Mouse (Mus musculus) lung, embryonic 16.5 days (tissue): Measurements from ENCODE around the gene Add1. TPM values are rescaled to one million over a fixed set of nuclear protein-coding genes. Genes with fewer than 3 reads are reported as not detected.
"Not testable (repeated sequence)": the region's sequence is repeated elsewhere in the genome, so short reads cannot be mapped to it uniquely, and the experiment has no call there.

Experiments used
- ATAC-seq: fragments of 200-750 bp; cut with Nextera tagmentation; 2 replicates; pipeline ENCODE4 v1.8.0; 2017; ENCODE audit warnings: low read depth, mild to moderate bottlenecking, moderate library complexity
- H3K27ac ChIP-seq: fragments of 300-500 bp; sonication (generic); 2 replicates; pipeline ENCODE4 v1.5.1; 2014; ENCODE audit warnings: mild to moderate bottlenecking, control low read depth, low read length
- H3K27me3 ChIP-seq: fragments of 300-500 bp; sonication (generic); 2 replicates; pipeline ENCODE4 v1.6.1; 2014; ENCODE audit warnings: low read depth, low read length, mixed read lengths; ENCODE audit not compliant: control insufficient read depth, insufficient read depth
- H3K36me3 ChIP-seq: fragments of 300-500 bp; sonication (generic); 2 replicates; pipeline ENCODE4 v1.6.1; 2014; ENCODE audit warnings: low read length; ENCODE audit not compliant: control insufficient read depth, insufficient read depth
- H3K4me1 ChIP-seq: fragments of 300-500 bp; sonication (generic); replicated peaks from 2 replicates; pipeline ENCODE4 v1.6.1; 2014; ENCODE audit warnings: low read length, mixed read lengths; ENCODE audit not compliant: control insufficient read depth, insufficient read depth
- H3K4me2 ChIP-seq: fragments of 300-500 bp; sonication (generic); 2 replicates; pipeline ENCODE4 v1.6.1; 2014; ENCODE audit warnings: low read depth, low read length, control low read depth
- H3K4me3 ChIP-seq: fragments of 300-500 bp; sonication (generic); 2 replicates; pipeline ENCODE4 v1.5.1; 2014; ENCODE audit warnings: mild to moderate bottlenecking, low read length, control low read depth
- H3K9ac ChIP-seq: fragments of 300-500 bp; sonication (generic); 2 replicates; pipeline ENCODE4 v1.6.1; 2014; ENCODE audit warnings: low read length, control low read depth
- H3K9me3 ChIP-seq: fragments of 300-500 bp; sonication (generic); 2 replicates; pipeline ENCODE4 v1.6.1; 2016; ENCODE audit warnings: low read length; ENCODE audit not compliant: control insufficient read depth
- WGBS: fragments of 180-500 bp; shearing (Covaris S2); extraction: QIAGEN DNeasy Blood & Tissue Kit; methylation state at CpG from one replicate; pipeline ENCODE4 v1.1.7; 2014; 5-methylcytosine and 5-hydroxymethylcytosine counted together
- polyA plus RNA-seq: library from polyadenylated mRNA; unstranded; fragments of >200 nt; fragmentation: Nextera tagmentation; extraction: Ambion mirVana; gene quantifications from 2 replicates; pipeline ENCODE4 v1.2.1, GENCODE M21; 2015

Gene Add1
- polyA plus RNA-seq, 1 experiment from 2014 or later: 210 TPM

DNA sequence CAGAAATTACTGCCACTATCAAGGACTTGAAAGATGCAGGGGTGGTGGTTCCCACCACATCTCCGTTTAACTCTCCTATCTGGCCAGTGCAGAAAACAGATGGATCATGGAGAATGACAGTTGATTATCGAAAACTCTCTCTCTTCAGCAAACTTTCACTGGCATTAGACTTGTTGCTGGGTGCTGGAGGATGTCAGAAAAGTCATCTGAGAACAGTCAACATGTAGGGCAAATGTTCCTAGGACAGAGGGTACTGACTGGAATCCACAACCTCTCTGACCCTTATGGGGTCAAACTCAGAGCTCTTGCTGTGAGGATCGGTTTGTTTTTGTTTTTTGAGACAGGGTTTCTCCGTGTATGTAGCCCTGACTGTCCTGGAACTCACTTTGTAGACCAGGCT is 896 bp upstream of the Add1 start:
- H3K4me3 ChIP-seq: peak overlapping the region; percentile 94
- H3K36me3 ChIP-seq, H3K27me3 ChIP-seq, H3K9me3 ChIP-seq, ATAC-seq: not testable (repeated sequence)
- peak overlapping the region; percentile 66 for H3K9ac ChIP-seq
- peaks cover 17% of the 10 kb centered on the region; the same call in 1 of the 2 replicates for H3K4me1 ChIP-seq
- WGBS: 49% methylated on average over 4 of the region's 4 CpGs
- H3K4me2 ChIP-seq: peak overlapping the region; percentile 73
- H3K27ac ChIP-seq: peak overlapping the region; percentile 81

DNA sequence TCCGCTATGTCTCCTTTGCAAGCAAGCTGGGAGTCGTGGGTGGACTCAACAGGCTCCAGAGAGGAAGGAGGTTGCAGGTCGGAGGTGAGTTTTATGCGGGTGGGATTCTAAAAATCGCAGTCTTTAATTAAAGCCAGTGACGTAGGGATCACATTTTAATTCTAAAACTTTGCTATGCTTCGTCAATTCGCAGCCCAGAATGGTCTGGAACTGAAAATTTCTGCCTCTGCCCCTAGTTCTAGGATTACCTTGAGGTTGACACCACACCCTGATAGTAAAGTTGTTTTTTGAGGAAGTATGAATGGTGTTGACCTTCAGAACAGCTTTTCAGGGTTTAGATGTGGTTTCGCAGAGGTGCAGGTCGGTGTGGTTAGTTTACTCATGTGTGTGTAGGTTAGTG is 1.3 kb downstream of the Add1 start:
- Histone ChIP-seq H3K4me3 (peak overlapping the region; percentile 94), H3K4me2 (peak overlapping the region; percentile 64), H3K9me3 (no peaks in the 10 kb centered on the region), H3K36me3 (no peaks in the 10 kb centered on the region), H3K4me1 (peaks cover 17% of the 10 kb centered on the region; the same call in 1 of the 2 replicates), H3K9ac (peak overlapping the region; percentile 100), H3K27me3 (no peaks in the 10 kb centered on the region), H3K27ac (no peak overlapping the region; the same call in 1 of the 2 replicates)
- 24% methylated on average over 10 of the region's 10 CpGs for WGBS
- no peak for ATAC-seq

DNA sequence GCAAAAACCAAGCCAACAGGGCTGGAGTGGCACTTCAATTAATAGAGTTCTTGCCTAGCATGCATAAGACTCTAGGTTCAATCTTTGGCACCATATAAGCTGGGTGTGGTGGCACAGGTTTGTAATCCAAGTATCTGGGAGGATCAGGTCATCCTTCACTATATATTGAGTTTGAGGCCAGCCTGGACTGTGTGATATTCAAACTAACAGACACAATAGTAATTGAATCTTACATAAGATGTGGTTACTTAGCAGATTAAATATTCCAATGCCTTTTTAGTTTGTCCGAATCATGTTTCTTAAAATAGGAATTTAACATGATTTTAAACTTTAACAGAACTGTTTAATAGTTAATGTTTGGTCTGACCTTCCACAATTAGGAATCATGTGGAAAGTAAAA is 2.8 kb downstream of the Add1 start:
- no peaks in the 10 kb centered on the region for H3K9me3 ChIP-seq
- no peak overlapping the region for H3K4me3 ChIP-seq
- no peak overlapping the region for H3K9ac ChIP-seq
- no peak overlapping the region for H3K4me2 ChIP-seq
- H3K27me3 ChIP-seq: no peaks in the 10 kb centered on the region
- no peaks in the 10 kb centered on the region for H3K36me3 ChIP-seq
- WGBS: 90% methylated on average over 1 of the region's 1 CpGs
- ATAC-seq: no peak
- no peak overlapping the region for H3K27ac ChIP-seq
- H3K4me1 ChIP-seq: peaks cover 17% of the 10 kb centered on the region; the same call in 1 of the 2 replicates

DNA sequence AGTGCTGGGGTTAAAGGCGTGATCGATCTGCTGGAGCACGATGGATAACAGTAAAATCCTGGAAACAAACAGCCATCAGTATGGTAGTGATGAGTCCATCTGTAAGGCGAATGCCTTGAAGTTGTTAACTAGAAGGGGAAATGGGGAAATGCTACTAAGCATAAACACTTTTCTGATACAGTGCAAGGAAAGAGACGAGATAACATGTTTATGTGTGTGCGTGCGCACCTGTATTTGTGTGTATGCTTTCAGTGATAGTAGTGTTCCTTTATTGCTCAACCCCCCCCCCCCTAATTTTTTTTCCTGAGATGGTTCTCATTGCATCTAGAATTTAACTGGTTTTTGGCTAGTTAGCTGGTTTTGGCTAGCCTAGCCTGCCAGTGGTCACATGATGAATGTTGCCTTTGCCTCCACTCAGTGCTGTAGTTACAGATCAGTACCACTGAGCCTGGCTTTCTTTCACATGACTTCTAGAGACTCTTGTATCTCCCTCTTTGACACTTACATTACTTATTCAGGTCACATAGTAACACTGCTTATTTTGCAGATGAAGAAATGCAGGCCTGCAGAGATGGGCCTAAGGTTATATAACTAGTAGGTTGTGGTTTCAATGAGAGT is 4.7 kb downstream of the Add1 start:
- Histone ChIP-seq H3K36me3 (no peaks in the 10 kb centered on the region), H3K27me3 (no peaks in the 10 kb centered on the region), H3K27ac (no peak overlapping the region), H3K4me1 (peaks cover 14% of the 10 kb centered on the region), H3K4me3 (no peak overlapping the region), H3K4me2 (no peak overlapping the region), H3K9me3 (no peaks in the 10 kb centered on the region), H3K9ac (no peak overlapping the region)
- ATAC-seq: no peak
- 95% methylated on average over 7 of the region's 7 CpGs for WGBS

DNA sequence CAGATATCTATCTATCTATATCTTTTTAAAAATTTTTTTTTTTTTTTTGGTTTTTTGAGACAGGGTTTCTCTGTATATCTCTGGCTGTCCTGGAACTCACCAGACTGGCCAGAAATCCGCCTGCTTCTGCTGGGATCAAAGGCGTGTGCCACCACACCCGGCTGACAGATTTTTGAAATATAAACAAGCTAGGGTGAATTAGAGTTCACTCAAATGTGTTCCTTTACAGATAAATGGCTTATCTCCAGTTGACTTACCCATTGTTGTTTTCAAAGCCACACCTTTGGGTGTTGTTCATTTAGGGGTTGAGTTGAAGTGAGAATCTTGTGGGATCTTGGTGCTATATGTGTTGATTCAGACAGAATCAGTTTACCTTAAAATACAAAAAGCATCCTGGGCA is 5.9 kb downstream of the Add1 start:
- no peak overlapping the region for H3K27ac ChIP-seq
- H3K9me3 ChIP-seq: no peaks in the 10 kb centered on the region
- no peak overlapping the region for H3K9ac ChIP-seq
- H3K36me3 ChIP-seq: no peaks in the 10 kb centered on the region
- WGBS: 37% methylated on average over 3 of the region's 3 CpGs
- no peak for ATAC-seq
- no peak overlapping the region for H3K4me3 ChIP-seq
- H3K4me1 ChIP-seq: peaks cover 14% of the 10 kb centered on the region
- H3K4me2 ChIP-seq: no peak overlapping the region
- H3K27me3 ChIP-seq: no peaks in the 10 kb centered on the region

DNA sequence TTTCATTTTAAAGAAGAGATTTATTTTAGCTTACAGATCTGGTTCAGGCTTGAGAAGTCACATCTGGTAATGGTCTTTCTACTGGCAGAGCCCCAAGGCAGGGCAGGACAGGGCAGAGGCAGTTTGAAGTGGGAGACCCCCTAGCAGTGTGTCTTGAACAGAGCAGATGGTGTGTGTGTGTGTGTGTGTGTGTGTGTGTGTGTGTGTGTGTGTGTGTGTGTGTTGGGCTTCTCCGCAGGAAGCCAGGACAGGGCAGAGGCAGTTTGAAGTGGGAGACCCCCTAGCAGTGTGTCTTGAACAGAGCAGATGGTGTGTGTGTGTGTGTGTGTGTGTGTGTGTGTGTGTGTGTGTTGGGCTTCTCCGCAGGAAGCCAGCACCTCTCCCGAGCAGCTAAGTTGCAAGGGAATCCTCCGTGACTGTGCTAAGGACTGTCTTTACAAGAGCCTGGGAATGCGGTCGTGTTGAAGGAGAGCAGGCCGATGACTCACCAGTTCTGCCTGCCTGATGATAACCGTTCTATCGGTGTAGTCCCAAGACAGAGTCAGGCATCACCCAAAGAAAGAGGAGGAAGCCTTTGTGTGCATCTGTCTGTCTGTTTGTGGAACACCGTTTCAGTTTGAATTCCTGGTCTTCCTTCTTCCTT is 8.3 kb downstream of the Add1 start:
- H3K36me3 ChIP-seq, H3K9ac ChIP-seq, H3K4me2 ChIP-seq, H3K4me1 ChIP-seq, H3K27me3 ChIP-seq, H3K9me3 ChIP-seq: not testable (repeated sequence)
- H3K4me3 ChIP-seq: 0 out of 2 replicates have a peak overlapping the region, but pooled peaks have one; percentile 9
- 11% methylated on average over 9 of the region's 10 CpGs for WGBS
- peak; percentile 92 for ATAC-seq
- H3K27ac ChIP-seq: peak overlapping the region; percentile 79

DNA sequence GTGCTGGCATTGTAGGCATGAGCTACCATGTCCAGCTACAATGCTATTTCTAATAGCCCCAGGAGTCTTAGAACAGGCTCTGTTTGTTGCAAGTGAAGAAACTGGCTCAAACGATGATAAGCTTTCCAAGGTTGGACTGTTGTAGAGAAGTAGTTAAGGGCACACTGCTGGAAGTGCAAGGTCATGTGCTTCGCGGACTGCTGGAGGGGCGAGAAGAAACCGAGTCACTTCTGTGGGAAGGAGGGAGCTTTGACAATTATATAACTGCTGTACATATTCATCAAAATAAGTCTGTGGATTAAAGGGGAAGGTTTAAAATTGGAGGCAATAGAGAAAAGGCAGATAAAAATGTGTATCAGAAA is 8.8 kb downstream of the Add1 start:
- H3K9me3 ChIP-seq: no peaks in the 10 kb centered on the region
- no peaks in the 10 kb centered on the region for H3K27me3 ChIP-seq
- H3K4me3 ChIP-seq: 0 out of 2 replicates have a peak overlapping the region, but pooled peaks have one; percentile 9
- 0 out of 2 replicates have a peak, but pooled peaks cover 3% of the 10 kb centered on the region for H3K36me3 ChIP-seq
- H3K27ac ChIP-seq: peak overlapping the region; percentile 79
- 61% methylated on average over 5 of the region's 5 CpGs for WGBS
- no peak overlapping the region for H3K4me2 ChIP-seq
- peak; percentile 8; the same call in 1 of the 2 replicates for ATAC-seq
- H3K4me1 ChIP-seq: peaks cover 2% of the 10 kb centered on the region
- H3K9ac ChIP-seq: no peak overlapping the region

DNA sequence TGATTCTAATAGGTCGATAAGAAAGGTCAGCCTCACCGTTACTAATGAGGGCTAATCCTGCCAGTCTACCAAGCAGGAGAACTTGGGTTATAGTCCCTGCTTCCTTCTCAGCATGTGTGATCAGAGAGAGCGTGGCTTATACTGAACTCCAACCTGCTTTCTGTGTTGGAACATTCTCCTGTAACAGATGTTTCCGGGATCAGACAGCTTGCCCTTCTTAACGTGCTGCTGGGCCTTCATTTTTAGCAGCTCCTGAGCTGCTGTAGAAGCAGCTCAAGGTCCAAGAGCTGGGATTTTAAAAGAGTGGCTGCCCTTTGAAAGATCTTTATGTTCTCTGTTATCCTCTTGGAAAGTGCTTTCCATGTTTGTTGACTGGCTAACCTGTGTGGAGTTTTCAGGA is 11.8 kb downstream of the Add1 start:
- no peak for ATAC-seq

DNA sequence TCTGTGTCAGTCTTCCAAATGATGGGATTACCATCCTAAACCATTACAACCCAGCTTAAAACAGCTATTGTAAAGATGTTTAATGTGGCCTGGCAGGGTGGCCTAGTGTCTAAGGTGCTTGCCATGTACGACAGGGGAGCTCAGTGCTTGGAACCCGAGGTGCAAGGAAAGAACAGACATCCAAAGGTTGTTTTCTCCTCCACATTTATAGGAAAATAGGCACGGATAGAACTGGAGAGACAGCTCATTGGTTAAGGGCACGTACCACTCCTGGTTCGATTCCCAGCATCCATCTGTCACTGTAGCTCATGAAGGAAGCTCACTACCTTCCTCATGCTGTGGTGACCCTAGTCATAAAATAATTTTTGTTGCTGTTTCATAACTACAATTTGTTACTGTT is 14.4 kb downstream of the Add1 start:
- H3K4me3 ChIP-seq: no peak overlapping the region
- no peaks in the 10 kb centered on the region for H3K9me3 ChIP-seq
- no peak overlapping the region for H3K4me2 ChIP-seq
- WGBS: 86% methylated on average over 5 of the region's 5 CpGs
- no peak overlapping the region for H3K27ac ChIP-seq
- peaks cover 5% of the 10 kb centered on the region; the same call in 1 of the 2 replicates for H3K36me3 ChIP-seq
- H3K27me3 ChIP-seq: no peaks in the 10 kb centered on the region
- no peak overlapping the region for H3K9ac ChIP-seq
- H3K4me1 ChIP-seq: peaks cover 3% of the 10 kb centered on the region; the same call in 1 of the 2 replicates
- ATAC-seq: no peak

More for the DNA sequence above, 11.8 kb downstream of the Add1 start:
- 68% methylated on average over 5 of the region's 5 CpGs for WGBS
- H3K4me2 ChIP-seq: no peak overlapping the region
- H3K4me1 ChIP-seq: peaks cover 2% of the 10 kb centered on the region
- H3K27me3 ChIP-seq: no peaks in the 10 kb centered on the region
- H3K4me3 ChIP-seq: no peak overlapping the region
- H3K9me3 ChIP-seq: no peaks in the 10 kb centered on the region
- no peak overlapping the region for H3K9ac ChIP-seq
- no peak overlapping the region for H3K27ac ChIP-seq
- 0 out of 2 replicates have a peak, but pooled peaks cover 3% of the 10 kb centered on the region for H3K36me3 ChIP-seq
